Mouse (Mus musculus): ENCODE measurements around the gene Rec114. TPM values are rescaled to one million over a fixed set of nuclear protein-coding genes. Genes with fewer than 3 reads are reported as not detected.
A peak's percentile ranks its signal among the peaks of the same experiment; 100 is the strongest.

Rec114 gene
- total RNA-seq, 1 experiment from 2014 or later = 4.6 TPM

DNA sequence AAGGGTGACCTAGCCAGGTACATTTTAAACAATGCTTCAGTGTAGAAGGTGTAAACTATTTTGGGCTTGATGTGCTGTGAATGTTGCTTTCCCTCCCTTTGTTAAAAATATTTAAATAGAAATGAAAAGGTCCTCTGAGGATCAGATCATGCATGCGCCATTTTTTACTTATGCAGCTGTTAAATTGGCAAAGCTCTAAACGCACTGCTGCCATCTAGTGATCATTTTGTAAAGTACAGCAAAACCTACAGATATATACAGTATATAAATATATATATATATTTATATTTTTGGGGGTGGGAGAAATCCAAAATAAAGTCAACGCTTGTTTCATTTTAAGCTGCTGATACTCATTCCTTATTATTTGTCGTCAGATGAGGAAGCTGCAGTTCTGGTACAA is 91.8 kb downstream of the Rec114 start:
- ATAC-seq (replicated peaks in 1 of 2; ENCODE audit: insufficient read depth in 1 of 2, low FRiP score in 2 of 2, low TSS enrichment in 1 of 2, low read depth in 1 of 2, poor library complexity in 2 of 2, severe bottlenecking in 2 of 2) = peak in 1 of 2 experiments; percentile 42; a peak in 3 of 4 replicates

DNA sequence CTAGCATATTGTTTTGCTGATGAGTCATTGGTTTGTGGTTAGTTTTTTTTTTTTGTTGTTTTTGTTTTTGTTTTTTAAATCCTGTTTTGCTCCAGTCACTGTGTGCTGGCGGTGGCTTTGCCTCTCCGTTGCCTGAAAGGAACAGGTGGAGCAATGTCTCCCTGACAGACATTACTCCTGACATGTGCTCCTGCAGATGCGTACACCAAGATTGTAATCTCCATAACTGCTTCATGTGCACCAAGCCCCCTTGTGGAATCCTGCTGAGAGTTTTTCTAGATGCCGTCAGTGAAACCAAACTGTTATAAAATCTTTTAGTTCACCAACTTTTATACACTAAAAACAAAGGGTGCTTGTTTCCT is 94.5 kb downstream of the Rec114 start:
- no peak for ATAC-seq (replicated peaks in 1 of 2; ENCODE audit: insufficient read depth in 1 of 2, low FRiP score in 2 of 2, low TSS enrichment in 1 of 2, low read depth in 1 of 2, poor library complexity in 2 of 2, severe bottlenecking in 2 of 2)

DNA sequence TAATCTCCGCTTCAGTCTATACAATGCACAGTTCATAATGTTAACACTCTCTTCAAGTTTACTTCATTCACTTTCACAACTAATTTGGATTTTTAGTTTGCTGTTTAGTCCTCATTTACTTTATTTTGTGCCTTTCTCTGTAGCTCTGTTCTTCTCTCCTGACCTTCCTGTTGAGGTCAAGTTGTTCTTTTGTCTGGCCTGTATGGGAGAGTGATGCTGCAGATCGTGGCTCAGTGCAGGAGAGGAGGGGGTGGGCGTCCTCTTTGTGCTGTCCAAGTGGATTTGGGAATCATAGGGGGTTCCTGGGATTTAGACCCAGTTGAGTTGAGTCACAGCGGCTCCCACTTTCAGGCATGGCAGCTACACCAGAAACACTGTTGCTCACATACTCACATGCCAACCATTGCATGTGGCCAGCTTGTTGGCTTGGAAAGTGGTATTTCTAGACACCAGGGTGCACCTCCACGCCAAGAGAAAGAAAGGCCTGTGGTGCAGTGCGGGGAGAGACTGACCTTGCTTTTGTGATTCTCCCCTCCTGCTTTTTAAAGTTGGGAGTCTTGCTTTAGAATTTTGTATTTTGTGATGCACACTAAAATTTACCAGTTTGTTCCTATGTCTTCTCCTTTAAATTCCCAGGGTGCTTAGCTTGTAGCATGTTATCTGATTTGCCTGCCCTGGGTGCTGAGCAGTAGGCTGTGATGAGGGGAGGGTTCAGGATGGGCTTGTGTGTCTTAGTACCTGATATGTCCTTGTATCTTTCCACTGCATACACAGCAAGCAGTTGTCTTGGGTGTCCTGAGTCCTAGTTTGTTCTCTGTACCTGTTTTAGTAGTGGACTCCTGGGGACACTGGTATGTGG is 95.1 kb downstream of the Rec114 start:
- ATAC-seq (replicated peaks in 1 of 2; ENCODE audit: insufficient read depth in 1 of 2, low FRiP score in 2 of 2, low TSS enrichment in 1 of 2, low read depth in 1 of 2, poor library complexity in 2 of 2, severe bottlenecking in 2 of 2) = no peak

- ATAC-seq (replicated peaks in 1 of 2; ENCODE audit: insufficient read depth in 1 of 2, low FRiP score in 2 of 2, low TSS enrichment in 1 of 2, low read depth in 1 of 2, poor library complexity in 2 of 2, severe bottlenecking in 2 of 2) = no peak
These were observed 113.3 kb downstream of the Rec114 start for GRCm38 (mm10) chr9:58630441-58630840.

- no peak for ATAC-seq (replicated peaks in 1 of 2; ENCODE audit: insufficient read depth in 1 of 2, low FRiP score in 2 of 2, low TSS enrichment in 1 of 2, low read depth in 1 of 2, poor library complexity in 2 of 2, severe bottlenecking in 2 of 2)
These were observed 116.6 kb downstream of the Rec114 start for GRCm38 (mm10) chr9:58627197-58627596.

- ATAC-seq (replicated peaks in 1 of 2; ENCODE audit: insufficient read depth in 1 of 2, low FRiP score in 2 of 2, low TSS enrichment in 1 of 2, low read depth in 1 of 2, poor library complexity in 2 of 2, severe bottlenecking in 2 of 2) = no peak
These were observed 120.8 kb downstream of the Rec114 start for GRCm38 (mm10) chr9:58623009-58623408.

DNA sequence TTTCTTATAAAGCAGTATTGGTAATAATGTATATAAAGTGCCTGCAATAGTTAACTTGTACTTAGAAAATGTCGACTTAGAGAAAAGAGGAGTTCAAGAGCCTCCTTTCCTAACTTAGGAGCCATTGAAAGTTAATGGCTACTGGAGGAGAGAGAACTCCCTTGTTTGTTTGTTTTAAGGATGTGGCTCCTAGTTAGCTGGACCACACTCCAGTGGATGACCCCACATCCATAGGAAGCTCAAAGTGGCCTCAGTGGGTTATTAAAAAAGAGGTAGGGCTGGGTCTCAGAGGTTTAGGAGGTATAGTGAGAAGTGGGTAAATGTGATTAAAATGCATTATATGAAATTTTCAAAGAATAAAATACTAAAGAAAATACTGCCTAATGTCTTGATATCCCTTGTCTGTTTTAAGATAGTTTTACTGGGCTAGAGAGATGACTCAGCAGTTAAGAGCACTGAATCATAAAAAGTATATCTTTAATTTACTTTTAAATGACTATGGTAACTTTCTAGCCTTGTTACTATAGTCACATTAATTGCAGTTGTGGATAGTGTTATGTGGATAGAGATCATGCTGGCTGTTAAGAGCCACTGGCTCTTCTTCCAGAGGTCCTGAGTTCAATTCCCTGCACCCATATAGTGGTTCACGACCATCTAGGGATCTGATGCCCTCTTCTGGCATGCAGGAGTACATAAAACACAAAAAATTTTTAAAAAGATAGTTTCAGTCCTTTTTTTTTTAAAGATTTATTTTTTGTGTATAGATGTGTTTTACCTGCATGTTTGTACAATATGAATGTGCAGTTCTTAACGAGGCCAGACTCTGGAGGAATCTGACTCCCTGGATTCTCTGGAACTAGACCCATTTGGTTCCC is 128.5 kb downstream of the Rec114 start:
- ATAC-seq (replicated peaks in 1 of 2; ENCODE audit: insufficient read depth in 1 of 2, low FRiP score in 2 of 2, low TSS enrichment in 1 of 2, low read depth in 1 of 2, poor library complexity in 2 of 2, severe bottlenecking in 2 of 2) = no peak

DNA sequence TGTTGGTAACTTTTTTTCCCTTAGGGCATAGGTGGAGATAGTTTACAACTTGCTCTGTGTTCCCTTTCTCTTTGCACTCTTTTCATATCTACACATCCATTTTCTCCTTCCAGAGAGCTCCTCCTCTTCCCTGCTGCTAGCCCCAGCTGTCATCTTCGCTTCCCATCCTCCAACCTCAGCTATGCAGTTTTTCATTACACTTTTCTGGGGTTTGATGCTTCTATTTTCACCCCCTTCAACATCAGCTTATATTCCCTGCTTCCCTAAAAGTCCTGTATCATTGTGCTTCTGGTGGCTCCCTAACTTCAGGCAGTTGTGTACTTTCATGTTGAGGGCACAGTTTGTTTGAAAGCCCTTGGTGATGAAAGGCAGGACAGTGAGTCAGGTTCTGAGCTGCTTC is 130.0 kb downstream of the Rec114 start:
- ATAC-seq (replicated peaks in 1 of 2; ENCODE audit: insufficient read depth in 1 of 2, low FRiP score in 2 of 2, low TSS enrichment in 1 of 2, low read depth in 1 of 2, poor library complexity in 2 of 2, severe bottlenecking in 2 of 2) = no peak

Other genes with a start within 250 kb of the Rec114 start
- 1.6 and 2.6 TPM in 2 replicates for gene Cd276, start 188.5 kb downstream of the Rec114 start, total RNA-seq (2017)
- gene Nptn, start 161.7 kb downstream of the Rec114 start, total RNA-seq (2017) = 45.5 and 64.8 TPM in 2 replicates
- not detected in 2 replicates for gene Hcn4, start 79.4 kb upstream of the Rec114 start, total RNA-seq (2017)

Data from hematopoietic stem cell, adult 5-6 weeks (primary cell).